Mouse (Mus musculus): ENCODE data around the gene Fga.

- TF ChIP-seq CTCF (IDR thresholded peaks at IDR 0.05; ENCODE audit: borderline replicate concordance, insufficient read depth, low read depth, low read length) (no peak), POLR2A (IDR thresholded peaks at IDR 0.05; ENCODE audit: borderline replicate concordance, insufficient read depth, low read length) (no peak)
Measured at GRCm38 (mm10) chr3:83025036-83025435, 840 bp upstream of the Fga start.

Measured in cerebellum, adult 2 months (tissue).